Mouse (Mus musculus): Measurements from ENCODE around the gene Hs6st2. TPM values are rescaled to one million over a fixed set of nuclear protein-coding genes. Genes with fewer than 3 reads are reported as not detected.

The Hs6st2 gene
- polyA plus RNA-seq, 1 experiment from 2014 or later: 27.9 TPM

DNA sequence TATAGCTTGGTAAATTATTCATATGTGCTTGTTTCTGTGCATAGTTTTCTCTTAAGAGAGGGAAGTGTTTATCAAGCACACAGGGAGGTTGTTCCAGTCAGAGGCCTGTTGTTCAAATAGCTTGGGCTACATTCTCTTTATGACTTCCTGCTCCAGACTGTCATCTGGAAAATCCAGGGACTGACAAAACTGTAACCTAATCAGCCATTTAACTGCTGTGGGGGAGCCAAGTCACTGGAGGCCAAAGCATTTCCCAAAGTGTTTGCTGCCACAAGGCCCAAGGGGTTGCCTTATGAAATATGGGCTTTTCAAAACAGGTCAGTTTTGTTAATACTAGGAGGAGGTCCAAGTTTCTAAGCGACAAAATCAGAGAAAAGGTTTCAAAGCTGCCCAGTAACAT, 119.8 kb downstream of the Hs6st2 start:
- H3K4me2 ChIP-seq: no peak overlapping the region
- no peaks in the 10 kb centered on the region for H3K36me3 ChIP-seq
- no peaks in the 10 kb centered on the region for H3K9me3 ChIP-seq
- no peak overlapping the region for H3K9ac ChIP-seq
- no peak for ATAC-seq (ENCODE audit: insufficient number of reproducible peaks, insufficient read depth, low FRiP score, low TSS enrichment, low read depth)
- no peaks in the 10 kb centered on the region for H3K4me1 ChIP-seq
- H3K27ac ChIP-seq: no peak overlapping the region
- no peak overlapping the region for H3K4me3 ChIP-seq
- H3K27me3 ChIP-seq: no peaks in the 10 kb centered on the region
- WGBS: 57% methylated on average over 1 of the region's 1 CpGs

DNA sequence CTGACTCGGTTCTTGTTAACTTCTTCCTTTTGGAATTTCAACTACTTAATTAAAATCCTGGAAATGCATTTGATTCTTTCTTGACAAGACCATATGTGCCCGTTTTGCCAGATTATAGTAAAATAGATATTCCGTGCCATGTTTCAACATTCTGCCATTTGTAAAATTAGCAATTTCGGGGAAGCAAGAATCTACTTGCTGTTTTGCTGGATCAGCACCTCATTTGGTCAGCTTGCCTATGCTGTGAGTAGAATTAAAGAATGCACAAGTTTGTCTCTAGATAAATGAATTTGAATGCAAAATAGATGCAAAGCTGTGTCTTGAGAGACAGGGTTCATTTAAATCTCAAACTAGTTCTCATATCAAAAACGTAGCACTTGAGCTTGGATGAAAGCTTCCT, 142.0 kb downstream of the Hs6st2 start:
- Histone ChIP-seq H3K27ac (no peak overlapping the region), H3K27me3 (peaks cover 15% of the 10 kb centered on the region; the same call in 1 of the 2 replicates), H3K4me2 (no peak overlapping the region), H3K9me3 (no peaks in the 10 kb centered on the region), H3K9ac (no peak overlapping the region), H3K4me1 (no peaks in the 10 kb centered on the region), H3K36me3 (no peaks in the 10 kb centered on the region), H3K4me3 (no peak overlapping the region)
- ATAC-seq (ENCODE audit: insufficient number of reproducible peaks, insufficient read depth, low FRiP score, low TSS enrichment, low read depth): no peak
- WGBS: 75% methylated on average over 5 of the region's 5 CpGs

DNA sequence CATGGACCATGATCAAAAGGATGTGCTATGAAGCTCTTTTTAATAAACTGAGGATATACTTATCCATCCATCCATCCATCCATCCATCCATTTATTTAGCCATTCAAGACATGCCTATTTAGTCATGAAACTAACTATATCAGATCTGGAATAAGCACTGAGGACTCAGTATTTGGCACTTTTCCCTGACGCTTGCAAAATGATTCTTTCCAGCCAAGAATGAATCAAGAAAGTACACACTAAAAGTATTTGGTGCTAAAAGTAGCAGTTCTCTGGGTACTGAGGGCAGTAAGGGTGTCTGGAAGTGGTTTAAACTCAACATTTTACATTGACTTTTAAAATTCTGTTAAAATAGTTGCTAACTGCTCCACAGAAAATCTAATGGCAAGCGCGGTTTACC, 144.6 kb downstream of the Hs6st2 start:
- no peaks in the 10 kb centered on the region for H3K36me3 ChIP-seq
- ATAC-seq (ENCODE audit: insufficient number of reproducible peaks, insufficient read depth, low FRiP score, low TSS enrichment, low read depth): no peak
- H3K9ac ChIP-seq: no peak overlapping the region
- H3K4me1 ChIP-seq: no peaks in the 10 kb centered on the region
- peaks cover 15% of the 10 kb centered on the region; the same call in 1 of the 2 replicates for H3K27me3 ChIP-seq
- H3K9me3 ChIP-seq: no peaks in the 10 kb centered on the region
- 85% methylated on average over 3 of the region's 3 CpGs for WGBS
- no peak overlapping the region for H3K4me3 ChIP-seq
- H3K4me2 ChIP-seq: no peak overlapping the region
- no peak overlapping the region for H3K27ac ChIP-seq

- Histone ChIP-seq H3K27ac (no peak overlapping the region), H3K27me3 (peaks cover 10% of the 10 kb centered on the region; the same call in 1 of the 2 replicates), H3K36me3 (no peaks in the 10 kb centered on the region), H3K4me2 (no peak overlapping the region), H3K9ac (no peak overlapping the region), H3K4me3 (no peak overlapping the region), H3K9me3 (no peaks in the 10 kb centered on the region), H3K4me1 (no peaks in the 10 kb centered on the region)
- no peak for ATAC-seq (ENCODE audit: insufficient number of reproducible peaks, insufficient read depth, low FRiP score, low TSS enrichment, low read depth)
- 93% methylated on average over 6 of the region's 6 CpGs for WGBS
These were observed 146.4 kb downstream of the Hs6st2 start for GRCm38 (mm10) chrX:51535226-51535625.

DNA sequence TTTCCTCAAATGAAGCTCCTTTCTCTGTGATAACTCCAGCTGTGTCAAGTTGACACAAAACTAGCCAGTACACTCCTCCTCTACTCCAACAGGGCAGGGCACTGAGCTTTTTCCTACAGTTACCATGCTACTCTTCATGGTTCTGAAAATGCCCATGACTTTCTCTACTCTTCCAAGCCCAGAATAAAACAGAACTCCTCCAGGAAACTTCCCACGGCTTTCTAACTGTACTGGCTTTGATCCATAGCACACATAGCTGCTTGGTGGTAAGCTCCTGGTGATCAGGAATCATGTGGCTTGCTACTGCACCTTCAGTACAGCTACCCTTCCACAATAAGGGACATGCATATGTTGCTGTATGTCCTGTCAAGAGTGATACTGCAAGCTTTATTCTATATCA, 150.5 kb downstream of the Hs6st2 start:
- WGBS: 76% methylated on average over 1 of the region's 1 CpGs
- no peak for ATAC-seq (ENCODE audit: insufficient number of reproducible peaks, insufficient read depth, low FRiP score, low TSS enrichment, low read depth)

GRCm38 (mm10) chrX:51528601-51529000, 153.1 kb downstream of the Hs6st2 start:
- H3K27ac ChIP-seq: no peak overlapping the region
- H3K4me1 ChIP-seq: no peaks in the 10 kb centered on the region
- H3K4me2 ChIP-seq: no peak overlapping the region
- H3K27me3 ChIP-seq: peaks cover 3% of the 10 kb centered on the region; the same call in 1 of the 2 replicates
- no peaks in the 10 kb centered on the region for H3K36me3 ChIP-seq
- no peak overlapping the region for H3K4me3 ChIP-seq
- H3K9ac ChIP-seq: no peak overlapping the region
- ATAC-seq (ENCODE audit: insufficient number of reproducible peaks, insufficient read depth, low FRiP score, low TSS enrichment, low read depth): no peak
- no peaks in the 10 kb centered on the region for H3K9me3 ChIP-seq

More for the DNA sequence above, 150.5 kb downstream of the Hs6st2 start:
- Histone ChIP-seq H3K27me3 (peaks cover 3% of the 10 kb centered on the region; the same call in 1 of the 2 replicates), H3K4me3 (no peak overlapping the region), H3K4me2 (no peak overlapping the region), H3K27ac (no peak overlapping the region), H3K9me3 (no peaks in the 10 kb centered on the region), H3K9ac (no peak overlapping the region), H3K4me1 (no peaks in the 10 kb centered on the region), H3K36me3 (no peaks in the 10 kb centered on the region)

GRCm38 (mm10) chrX:51514831-51515230, 166.8 kb downstream of the Hs6st2 start:
- Histone ChIP-seq H3K4me3 (no peak overlapping the region), H3K27me3 (peaks cover 21% of the 10 kb centered on the region), H3K4me1 (0 out of 2 replicates have a peak, but pooled peaks cover 4% of the 10 kb centered on the region), H3K36me3 (no peaks in the 10 kb centered on the region), H3K27ac (no peak overlapping the region), H3K9ac (no peak overlapping the region), H3K9me3 (no peaks in the 10 kb centered on the region), H3K4me2 (no peak overlapping the region)
- WGBS: 45% methylated on average over 1 of the region's 1 CpGs
- ATAC-seq (ENCODE audit: insufficient number of reproducible peaks, insufficient read depth, low FRiP score, low TSS enrichment, low read depth): no peak

- no peak overlapping the region for H3K9ac ChIP-seq
- H3K27me3 ChIP-seq: peaks cover 16% of the 10 kb centered on the region
- 60% methylated on average over 4 of the region's 4 CpGs for WGBS
These were observed 175.1 kb downstream of the Hs6st2 start for GRCm38 (mm10) chrX:51506526-51506925.

DNA sequence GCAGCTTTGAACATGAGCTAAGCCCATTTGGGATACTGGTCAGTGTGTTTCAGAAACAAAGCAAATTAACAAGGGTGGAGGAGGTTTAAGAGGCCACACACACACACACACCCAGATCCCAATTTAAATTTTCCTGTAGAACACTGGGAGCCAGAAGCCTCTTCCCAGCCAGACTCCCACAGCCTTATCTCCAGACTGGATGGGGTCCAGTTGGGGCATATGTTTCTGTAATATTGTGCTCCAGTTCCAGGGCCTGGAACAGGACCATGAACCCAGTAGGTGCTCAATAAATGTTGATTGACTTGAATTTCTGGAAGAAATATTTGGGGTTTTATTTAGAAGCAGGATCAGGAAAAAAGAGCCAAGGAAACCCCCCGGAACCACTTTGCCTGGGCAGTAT, 176.0 kb downstream of the Hs6st2 start:
- Histone ChIP-seq H3K4me2 (no peak overlapping the region), H3K36me3 (no peaks in the 10 kb centered on the region), H3K27me3 (peaks cover 19% of the 10 kb centered on the region), H3K9me3 (no peaks in the 10 kb centered on the region), H3K9ac (no peak overlapping the region), H3K27ac (no peak overlapping the region), H3K4me1 (no peaks in the 10 kb centered on the region), H3K4me3 (no peak overlapping the region)
- ATAC-seq (ENCODE audit: insufficient number of reproducible peaks, insufficient read depth, low FRiP score, low TSS enrichment, low read depth): no peak
- 69% methylated on average over 1 of the region's 1 CpGs for WGBS

More at GRCm38 (mm10) chrX:51506526-51506925, 175.1 kb downstream of the Hs6st2 start:
- no peak overlapping the region for H3K4me2 ChIP-seq
- H3K9me3 ChIP-seq: no peaks in the 10 kb centered on the region
- H3K27ac ChIP-seq: no peak overlapping the region
- H3K4me1 ChIP-seq: no peaks in the 10 kb centered on the region
- ATAC-seq (ENCODE audit: insufficient number of reproducible peaks, insufficient read depth, low FRiP score, low TSS enrichment, low read depth): no peak
- H3K4me3 ChIP-seq: no peak overlapping the region
- H3K36me3 ChIP-seq: no peaks in the 10 kb centered on the region

DNA sequence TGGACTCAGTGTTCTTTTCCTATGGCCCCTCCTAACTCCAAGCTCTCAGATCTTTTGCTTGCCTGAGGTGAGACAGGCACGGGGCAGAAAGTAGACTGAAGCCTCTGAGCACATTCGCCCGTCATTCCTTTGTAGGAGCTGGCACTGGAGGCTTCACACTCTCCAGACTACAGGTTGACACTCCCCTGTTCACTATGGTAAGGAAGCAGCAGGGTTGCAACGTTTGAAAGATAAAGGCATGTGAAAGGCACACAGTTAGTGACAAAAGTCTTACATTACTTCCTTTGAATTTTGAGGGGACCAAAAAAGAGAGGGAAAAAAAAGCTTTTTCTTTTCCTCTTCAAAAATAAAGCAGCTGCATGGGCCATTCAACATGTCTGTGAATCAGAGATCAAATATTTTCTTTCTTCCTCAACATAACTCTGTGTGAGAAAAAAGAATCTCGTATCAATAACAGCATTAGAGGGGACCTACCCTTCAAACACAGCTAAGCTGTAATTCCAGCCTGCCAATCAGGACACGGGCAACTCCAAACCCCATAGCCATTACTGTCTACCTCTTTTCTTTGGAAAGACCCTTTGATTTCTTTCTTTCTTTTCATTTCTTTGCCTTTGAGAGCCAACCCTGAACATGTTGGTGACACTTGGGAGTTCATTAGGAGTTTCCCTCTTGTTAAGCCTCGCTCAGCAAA, 177.7 kb downstream of the Hs6st2 start:
- Histone ChIP-seq H3K9me3 (no peaks in the 10 kb centered on the region), H3K9ac (no peak overlapping the region), H3K4me1 (no peaks in the 10 kb centered on the region), H3K4me2 (no peak overlapping the region), H3K4me3 (no peak overlapping the region), H3K27ac (no peak overlapping the region), H3K36me3 (no peaks in the 10 kb centered on the region), H3K27me3 (peaks cover 19% of the 10 kb centered on the region)
- WGBS: 54% methylated on average over 7 of the region's 7 CpGs
- ATAC-seq (ENCODE audit: insufficient number of reproducible peaks, insufficient read depth, low FRiP score, low TSS enrichment, low read depth): no peak

- H3K9me3 ChIP-seq: no peaks in the 10 kb centered on the region
- ATAC-seq (ENCODE audit: insufficient number of reproducible peaks, insufficient read depth, low FRiP score, low TSS enrichment, low read depth): no peak
- no peak overlapping the region for H3K27ac ChIP-seq
- WGBS: 54% methylated on average over 1 of the region's 1 CpGs
- peaks cover 15% of the 10 kb centered on the region for H3K27me3 ChIP-seq
- H3K4me1 ChIP-seq: no peaks in the 10 kb centered on the region
- H3K36me3 ChIP-seq: no peaks in the 10 kb centered on the region
- no peak overlapping the region for H3K4me2 ChIP-seq
- no peak overlapping the region for H3K9ac ChIP-seq
- H3K4me3 ChIP-seq: no peak overlapping the region
These were observed 183.8 kb downstream of the Hs6st2 start for GRCm38 (mm10) chrX:51497831-51498230.

GRCm38 (mm10) chrX:51488374-51488773, 193.3 kb downstream of the Hs6st2 start:
- Histone ChIP-seq H3K4me2 (no peak overlapping the region), H3K27ac (no peak overlapping the region), H3K9me3 (no peaks in the 10 kb centered on the region), H3K27me3 (peaks cover 19% of the 10 kb centered on the region; the same call in 1 of the 2 replicates), H3K36me3 (no peaks in the 10 kb centered on the region), H3K4me1 (no peaks in the 10 kb centered on the region), H3K9ac (no peak overlapping the region), H3K4me3 (no peak overlapping the region)
- no peak for ATAC-seq (ENCODE audit: insufficient number of reproducible peaks, insufficient read depth, low FRiP score, low TSS enrichment, low read depth)
